Mouse (Mus musculus) induced T-regulatory cell, adult 2 months (primary cell): Measurements from ENCODE around the gene Nmb.
"Not testable (repeated sequence)": the region's sequence is repeated elsewhere in the genome, so short reads cannot be mapped to it uniquely, and the experiment has no call there.

Experiments used
- DNase-seq: peaks from one replicate; pipeline ENCODE4 v3.0.0-alpha.2; 2012; ENCODE audit warnings: low read depth

Gene Nmb

DNA sequence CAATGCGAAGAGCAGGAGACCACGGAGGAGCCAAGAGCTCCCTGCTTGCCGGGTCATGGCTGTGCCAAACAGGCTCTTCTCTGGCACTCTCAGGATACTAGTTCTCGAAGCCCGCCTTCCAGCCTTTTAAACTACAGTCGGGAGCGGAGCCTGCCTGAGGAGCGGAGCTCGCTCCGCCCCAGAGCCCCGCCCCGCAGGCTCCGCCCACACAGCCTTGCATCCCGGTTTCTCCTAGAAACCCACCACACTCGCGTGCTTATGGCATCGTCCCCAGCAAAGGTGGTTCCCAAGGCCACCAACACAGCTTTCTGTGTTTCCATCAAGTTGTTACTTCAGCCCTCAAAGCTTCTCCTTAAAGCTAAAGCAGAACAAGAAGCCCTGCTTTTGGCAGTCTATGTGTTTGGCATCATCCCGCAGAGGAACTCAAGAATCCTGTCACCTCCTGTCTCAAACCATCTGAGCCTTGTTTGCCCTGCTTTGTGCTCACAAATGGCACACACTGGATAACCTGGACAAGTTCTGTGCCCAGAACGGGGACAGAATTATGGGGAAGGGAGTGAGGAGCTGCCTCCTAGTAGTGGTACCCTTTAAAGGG lies at the start of gene Nmb:
TSS of gene Nmb (minus strand) at position 156 of the 595 bp plus-strand sequence.
- DNase-seq = peak; percentile 75

DNA sequence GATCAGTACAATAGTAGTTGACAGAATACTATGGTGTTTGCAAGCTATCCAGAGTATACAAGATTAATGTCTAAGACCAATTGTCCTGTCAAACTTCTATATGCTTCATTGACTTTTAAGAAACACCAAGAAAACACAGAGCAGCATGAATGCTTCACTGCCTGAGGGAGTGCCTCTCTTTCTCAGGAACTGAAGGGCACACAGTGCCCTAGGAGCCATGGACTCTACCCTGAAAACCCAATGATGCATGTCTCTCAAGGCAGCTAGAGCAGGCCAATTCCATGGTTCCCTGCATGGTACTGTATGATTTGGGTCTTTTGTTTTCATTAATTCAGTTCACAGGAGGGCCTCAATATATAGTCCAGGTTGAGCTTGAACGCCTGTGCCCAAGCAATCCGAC lies 49.4 kb upstream of the Nmb start:
- no peak for DNase-seq

DNA sequence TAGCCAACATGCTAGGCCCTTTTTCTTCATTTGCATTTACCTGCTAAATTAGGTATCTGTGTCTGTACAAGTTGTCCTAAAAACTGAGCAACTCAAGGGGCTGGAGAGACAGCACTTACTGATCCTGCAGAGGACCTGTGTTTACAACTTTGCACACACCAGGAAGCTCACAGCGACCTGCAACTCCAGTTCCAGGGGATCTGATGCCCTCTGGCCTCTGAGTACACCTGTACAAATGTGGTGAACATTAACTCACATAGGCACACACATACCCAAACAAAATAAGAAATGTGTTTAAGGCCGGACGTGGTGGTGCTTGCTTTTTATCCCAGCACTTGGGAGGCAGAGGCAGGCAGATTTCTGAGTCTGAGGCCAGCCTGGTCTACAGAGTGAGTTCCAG lies 47.3 kb upstream of the Nmb start:
- DNase-seq = no peak

DNA sequence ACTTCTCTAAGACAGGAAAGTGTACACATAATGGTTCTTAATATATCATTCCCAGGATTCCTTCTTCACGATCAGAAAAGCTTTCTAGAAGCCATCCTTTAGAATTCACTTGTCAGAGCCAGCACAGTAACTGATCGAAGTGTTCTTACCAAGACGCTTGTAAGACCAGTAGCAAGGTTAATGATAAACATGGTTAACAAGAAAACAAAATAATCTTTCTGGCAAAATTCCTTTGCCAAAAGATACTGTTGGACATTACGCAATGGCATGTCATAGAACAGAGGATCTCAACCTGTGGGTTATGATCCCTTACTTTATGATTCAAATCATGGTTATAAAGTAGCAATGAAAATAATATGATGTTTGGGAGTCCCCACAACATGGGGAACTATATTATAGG lies 46.6 kb upstream of the Nmb start:
- no peak for DNase-seq

DNA sequence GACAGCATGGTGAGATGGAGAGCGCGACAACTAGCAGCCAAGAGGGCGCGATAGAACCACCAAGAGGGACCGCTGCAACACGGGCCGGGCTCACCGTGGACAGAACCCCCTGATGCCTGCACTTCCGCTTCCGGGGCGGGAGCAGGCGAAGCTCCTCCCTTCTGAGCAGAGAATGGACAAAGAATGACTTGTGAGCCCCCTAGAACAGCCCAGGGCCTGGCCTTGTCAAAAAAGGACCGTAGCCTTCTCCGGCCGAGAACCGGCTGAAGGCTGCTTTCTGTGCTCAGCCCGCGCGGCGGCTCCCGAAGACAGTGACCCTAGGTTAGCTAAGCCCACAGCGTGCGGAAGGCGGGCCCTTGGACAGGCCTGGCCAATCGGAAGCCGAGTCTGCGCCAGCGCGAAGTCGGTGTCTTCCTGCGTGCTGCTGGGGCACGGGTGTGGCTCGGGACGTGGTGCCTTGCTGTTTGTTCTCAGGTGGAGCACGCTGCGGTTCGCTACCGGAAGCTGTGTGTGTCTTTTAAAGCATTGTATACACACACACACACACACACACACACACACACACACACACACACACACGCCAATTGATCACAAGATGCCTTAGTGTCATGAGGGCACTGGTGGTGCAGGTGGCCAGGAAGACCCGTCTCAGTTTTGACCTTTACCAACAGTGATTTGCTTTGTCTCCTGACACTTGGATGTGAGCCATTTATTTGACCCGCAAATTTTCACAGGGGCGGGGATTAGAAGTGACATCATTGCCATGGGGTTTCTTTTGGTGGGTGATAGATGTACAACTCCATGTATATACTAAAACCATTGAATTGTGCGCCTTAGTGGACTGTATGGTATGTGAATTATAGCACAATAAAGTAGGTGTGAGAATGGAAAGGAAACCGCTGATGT lies 42.8 kb upstream of the Nmb start, which contains the start of gene Sec11a:
TSS of gene Sec11a (minus strand) at position 336 of the 906 bp plus-strand sequence.
- peak; percentile 97 for DNase-seq

DNA sequence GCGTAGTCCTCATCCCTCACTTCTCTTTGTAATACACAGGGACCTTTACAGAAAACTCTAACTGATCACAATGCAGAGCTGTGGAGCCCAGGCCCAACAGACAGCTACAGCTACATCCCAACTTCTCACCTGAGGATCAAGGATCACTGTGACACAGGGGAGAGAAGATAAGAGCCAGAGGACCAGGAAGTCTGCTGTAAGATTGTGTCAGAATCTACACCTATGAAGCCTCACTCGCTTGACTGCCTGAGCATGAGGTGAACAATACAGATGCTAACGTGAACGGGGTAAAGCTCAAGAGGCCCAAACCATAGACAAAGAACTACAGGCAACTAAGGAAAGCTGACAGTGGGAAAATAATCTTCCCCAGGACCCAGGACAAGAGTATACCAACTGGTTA lies 34.9 kb upstream of the Nmb start:
- DNase-seq = no peak

DNA sequence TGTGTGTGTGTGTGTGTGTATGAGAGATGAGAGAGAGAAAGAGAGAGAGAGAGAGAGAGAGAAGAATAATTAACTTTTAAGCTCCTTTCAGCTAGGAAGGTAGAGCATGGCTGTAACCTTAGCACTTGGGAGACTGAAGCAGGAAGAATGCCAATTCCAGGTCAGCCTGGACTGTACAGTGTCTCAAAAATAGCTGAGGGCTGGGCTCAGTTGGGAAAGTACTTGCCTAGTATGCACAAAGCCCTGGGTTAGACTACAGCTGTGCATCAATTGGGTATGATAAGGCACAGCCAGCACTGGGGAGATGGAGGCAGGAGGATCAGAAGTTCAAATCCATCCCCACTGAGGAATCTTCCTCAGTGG lies 32.4 kb upstream of the Nmb start:
- not testable (repeated sequence) for DNase-seq

DNA sequence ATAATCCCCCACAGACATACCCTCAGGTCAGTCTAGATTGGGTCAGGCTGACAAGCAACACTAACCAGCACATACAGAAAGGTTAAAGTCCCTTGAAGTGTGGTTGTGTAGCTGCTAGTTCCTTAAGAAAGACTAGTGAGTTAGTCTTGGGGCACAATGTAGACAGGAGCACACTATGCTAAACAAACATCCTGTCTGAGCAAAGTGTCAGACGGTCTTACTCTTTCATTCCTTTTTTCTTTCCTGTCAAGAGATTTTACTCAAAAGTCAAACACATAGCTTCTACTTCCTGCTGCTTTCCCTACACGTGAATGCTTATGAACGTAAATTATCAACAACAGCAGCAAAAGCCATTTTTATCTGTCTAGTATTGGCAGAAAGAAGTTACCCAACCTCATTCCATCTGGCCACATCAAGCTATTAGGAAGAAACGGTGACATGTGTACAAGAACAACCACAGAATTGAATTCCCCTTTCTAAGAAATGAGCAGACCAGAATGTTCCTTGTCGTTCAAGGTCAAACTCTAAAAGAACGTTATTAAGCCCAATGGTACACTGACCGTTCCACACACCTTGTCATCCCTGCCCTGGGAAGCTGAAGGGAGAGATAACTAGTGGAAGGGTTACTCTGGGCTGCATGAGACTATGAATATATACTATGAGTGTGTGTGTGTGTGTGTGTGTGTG lies 31.9 kb upstream of the Nmb start:
- peak; percentile 50 for DNase-seq

DNA sequence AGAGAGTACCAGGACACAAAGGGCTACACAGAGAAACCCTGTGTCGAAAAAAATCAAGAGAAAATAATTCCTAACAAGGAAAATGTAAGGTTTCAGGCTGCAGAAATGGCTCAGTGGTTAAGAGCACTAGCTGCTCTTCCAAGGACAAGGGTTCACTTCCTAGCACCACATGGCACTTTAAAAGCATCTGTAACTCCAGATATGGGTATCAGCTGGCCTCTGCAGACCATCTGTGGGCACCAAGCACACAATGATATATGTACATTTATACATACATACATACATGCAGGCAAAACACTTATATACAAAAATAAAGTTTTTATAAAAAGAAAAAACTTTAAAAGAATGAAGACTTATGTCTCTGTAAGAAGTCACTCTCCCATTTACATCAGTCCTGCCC lies 31.0 kb upstream of the Nmb start:
- no peak for DNase-seq

DNA sequence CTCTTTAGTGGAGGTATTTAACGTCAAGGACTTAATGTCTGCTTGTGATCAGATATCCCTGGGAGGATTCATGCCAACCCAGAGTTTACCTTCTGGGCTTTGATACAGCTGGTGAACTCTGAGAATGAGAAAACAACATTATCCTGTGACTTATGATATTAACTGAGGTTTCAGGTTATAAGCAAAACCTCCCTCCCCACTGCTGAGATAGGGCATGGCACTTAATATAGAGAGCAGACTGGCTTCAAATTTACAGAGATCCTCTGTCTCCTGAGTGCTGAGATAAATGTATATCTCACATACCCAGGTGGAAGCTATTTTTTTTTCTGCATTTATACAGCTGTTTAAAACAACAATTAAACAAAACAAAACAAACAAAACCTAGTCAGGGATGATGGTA lies 27.9 kb upstream of the Nmb start:
- DNase-seq = no peak

DNA sequence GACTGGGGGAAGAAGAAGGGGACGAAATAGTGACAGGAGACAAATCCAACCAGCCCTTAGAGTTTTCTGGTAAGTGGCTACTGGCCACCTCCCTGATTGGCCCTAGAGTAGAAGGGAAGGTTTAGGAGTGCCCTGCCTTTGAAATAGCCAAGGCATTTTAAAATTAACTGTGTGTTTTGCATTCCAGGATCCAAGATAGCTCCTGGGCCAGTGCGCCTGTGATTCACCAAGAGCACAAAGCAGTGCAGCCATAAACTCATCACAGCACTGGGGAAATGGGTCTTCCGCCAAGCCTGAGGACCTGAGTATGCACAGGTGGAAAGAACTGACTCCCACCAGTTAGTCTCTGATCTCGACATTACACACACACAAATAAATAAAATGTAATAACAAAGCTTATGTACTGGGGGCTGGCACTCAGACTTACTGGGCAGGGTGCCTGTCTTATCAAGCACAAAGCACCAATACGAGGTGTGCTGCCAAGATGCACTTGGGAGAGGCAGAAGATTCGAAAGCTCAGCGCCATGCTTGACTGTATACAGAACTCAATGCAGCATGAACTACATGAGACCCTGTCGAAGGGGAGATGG lies 26.8 kb upstream of the Nmb start:
- DNase-seq = no peak

DNA sequence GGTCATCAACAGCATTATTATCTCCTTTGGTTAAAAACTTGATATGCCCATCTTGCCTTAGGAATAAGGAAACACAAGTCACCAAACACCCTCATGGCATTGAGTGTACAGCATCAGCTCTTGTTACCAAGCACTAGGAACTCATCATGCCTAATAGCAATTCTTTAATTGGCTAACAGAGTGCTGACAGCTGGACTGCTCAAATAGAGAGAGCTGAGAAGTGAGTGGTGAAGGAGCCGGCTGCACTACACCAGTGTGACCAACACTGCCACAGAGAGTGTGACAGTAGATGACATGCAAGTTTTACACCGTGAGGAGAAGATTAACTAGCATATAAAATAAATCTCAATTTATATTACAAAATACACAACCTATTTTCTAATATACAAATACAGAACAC lies 18.3 kb upstream of the Nmb start:
- DNase-seq = no peak

DNA sequence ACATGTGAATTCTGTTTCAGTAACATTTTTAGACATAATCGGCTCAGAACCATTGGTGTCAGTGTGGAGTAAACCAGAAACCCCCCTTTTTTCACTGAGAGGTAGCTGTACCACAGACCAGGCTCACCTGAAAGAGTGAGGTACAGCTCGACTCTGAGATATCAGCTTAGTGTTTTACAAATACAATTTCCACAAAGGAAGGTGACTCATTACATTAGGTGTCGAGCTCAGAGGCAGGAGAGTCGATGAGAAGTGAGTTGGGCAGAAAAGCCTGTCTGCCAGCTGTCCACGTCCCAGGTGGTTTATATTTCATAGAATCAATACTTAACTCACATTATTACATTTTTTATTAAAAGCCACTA lies 14.8 kb upstream of the Nmb start:
- no peak for DNase-seq

DNA sequence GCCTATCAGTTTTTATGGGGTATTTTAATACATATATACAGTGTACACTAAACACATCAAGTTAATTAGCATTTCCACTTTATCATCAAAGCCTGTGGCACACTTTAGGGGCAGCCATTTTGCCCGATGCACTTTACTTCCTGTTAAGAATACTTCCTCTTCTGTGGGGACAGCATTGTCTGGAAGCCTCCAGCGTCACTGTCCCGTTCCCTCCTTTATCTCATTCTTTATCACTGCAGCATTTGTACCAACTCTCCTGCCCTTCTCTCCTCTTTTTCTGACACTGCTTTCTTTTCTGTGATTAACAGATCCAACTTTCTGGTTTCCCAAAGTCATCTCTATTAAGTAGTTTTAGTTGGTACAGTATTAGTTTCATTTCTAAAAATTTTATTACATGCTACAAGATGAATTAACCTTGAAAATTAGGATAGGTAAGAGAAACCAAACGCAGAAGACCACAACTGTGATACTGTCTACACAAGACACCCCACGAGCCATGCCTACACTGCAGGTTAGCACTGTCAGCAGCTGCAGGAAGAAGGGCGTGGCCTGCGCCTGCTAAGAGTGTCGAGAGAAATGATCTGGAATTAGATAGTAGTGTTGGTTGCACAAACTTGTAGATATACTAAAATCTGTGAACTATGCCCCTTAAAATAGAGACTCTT lies 14.2 kb upstream of the Nmb start:
- peak; percentile 69 for DNase-seq

DNA sequence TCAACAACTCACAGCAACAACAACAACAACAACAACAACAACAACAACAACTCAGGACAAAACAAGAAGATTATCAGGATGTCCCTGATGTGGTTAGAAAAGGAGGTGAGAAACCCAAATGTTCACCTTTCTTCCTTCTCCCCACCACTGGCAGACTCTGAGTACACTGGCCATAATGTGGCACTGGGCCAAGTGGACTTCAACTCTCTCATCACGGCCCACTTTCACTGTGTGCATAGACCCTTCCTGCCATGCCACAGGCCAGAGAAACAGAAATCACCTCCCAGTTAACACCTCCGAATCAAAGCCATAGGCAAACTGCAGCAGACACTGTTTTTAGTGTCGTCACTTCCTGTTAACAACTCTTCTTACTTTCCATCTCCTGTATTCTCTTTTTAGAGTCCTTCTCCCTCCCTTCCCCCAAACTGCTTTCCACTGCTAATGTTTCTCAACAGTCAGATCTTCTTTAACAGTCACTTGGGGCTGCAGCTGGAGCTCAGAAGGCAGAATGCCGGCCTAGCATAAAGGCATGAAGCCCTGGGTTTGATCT lies 13.1 kb upstream of the Nmb start:
- peak; percentile 73 for DNase-seq

DNA sequence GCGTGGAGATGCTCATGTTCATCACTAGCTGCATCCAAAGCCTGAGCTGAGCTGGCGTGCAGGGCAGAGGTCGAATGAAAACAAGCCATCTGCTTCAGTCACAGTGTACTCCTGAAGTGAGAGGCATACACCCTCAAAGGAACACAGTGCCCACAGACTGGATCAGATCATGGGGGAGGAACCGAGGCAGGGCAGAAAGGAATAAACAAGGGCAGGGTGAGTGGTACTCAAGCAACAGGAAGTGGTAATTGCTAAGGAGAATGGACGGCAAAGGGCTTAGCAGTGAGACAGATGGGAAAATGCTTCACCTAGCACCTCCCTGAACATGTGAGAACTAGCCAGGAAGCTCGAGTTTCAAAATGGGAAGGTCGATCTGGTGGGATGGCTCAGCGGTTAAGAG lies 7.6 kb upstream of the Nmb start:
- DNase-seq = peak; percentile 45

DNA sequence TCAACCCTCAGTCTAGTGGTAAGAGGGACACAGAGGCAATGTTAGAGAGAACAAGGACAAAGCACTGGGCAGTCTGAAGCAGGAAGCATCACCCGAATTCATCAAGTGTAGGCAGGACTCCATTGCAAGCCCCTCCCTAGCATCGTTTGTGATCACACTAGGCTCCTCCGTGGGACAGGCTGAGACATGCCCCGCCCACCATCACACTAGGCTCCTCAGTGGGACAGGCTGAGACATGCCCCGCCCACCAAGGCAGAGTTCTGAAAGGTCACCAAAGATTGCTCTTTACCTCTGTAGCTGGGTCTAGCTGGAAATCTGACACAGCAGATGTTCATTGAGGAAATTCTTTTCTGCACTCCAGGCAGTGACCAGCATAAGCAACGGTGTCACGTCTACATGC lies 6.2 kb upstream of the Nmb start:
- peak; percentile 67 for DNase-seq

DNA sequence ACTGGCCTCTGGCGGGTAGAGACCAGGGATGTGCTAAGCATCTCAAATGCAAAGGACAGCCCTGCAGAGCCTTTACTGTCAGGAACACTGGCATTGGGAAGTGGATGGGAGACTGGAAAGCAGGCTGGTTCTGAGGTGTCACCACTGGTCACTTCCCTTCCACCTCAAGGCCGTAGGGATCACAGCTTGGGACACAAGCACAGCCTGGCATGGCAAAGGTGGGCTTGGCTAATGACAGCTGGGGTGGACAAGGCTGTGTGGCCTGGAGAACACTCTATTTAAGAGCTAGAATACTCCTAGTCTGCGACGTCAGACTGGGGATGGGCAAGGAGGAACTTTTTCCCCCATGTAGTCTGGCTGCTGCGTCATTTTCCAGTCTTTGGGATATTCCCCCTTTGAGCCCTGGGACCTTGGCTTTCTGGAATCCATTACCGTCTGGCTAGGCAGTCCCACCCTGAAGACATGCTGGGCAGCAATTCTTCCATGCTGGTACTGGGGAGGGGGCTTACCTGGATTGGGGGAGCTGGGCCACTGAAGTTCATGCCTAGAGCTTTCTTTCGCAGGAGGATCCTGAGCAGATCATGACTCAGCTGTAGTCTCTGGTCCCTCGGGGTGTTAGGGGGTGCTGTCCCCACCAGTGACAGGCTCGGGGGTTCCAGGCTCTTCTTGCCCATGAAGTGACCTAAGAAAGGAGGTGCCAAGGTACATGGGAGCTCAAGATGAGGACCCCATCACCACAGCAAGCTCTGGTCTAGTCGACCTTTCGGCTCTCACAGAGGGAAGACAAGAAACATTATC lies 1.1 kb downstream of the Nmb start:
- no peak for DNase-seq

DNA sequence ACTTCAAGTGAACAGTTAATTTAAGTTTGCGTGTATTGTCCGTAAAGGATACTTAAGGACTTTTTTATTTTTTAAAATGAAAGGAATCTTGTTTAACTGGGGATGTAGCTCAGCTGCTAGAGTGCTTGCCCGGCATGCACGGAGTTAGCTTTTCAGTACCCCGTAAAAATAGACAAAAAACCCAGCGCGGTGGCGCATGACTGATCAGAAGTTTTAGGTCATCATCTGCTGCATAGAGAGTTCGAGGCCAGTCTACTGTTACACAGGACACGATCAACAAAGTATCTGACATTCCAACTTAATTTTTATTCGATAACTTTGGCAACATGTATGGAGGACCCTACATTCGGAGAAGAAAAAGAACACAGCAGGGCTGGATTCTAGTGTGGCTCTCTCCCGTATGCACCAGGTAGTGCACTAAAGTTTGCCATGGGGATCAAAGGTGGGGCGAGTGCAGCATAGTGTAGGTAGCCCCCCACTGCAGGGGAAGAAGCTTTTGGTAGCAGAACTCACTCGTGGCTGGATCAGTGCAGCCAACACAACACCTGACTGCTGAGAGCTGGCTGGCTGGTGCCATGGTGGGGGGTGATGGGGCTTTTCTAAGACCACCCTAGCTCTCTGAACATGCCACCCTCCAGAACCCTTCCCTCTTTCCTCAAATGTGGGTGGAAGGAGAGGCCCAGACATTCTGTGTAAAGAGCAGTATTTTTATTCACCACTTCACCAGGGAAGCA lies 3.2 kb downstream of the Nmb start:
- DNase-seq = no peak

DNA sequence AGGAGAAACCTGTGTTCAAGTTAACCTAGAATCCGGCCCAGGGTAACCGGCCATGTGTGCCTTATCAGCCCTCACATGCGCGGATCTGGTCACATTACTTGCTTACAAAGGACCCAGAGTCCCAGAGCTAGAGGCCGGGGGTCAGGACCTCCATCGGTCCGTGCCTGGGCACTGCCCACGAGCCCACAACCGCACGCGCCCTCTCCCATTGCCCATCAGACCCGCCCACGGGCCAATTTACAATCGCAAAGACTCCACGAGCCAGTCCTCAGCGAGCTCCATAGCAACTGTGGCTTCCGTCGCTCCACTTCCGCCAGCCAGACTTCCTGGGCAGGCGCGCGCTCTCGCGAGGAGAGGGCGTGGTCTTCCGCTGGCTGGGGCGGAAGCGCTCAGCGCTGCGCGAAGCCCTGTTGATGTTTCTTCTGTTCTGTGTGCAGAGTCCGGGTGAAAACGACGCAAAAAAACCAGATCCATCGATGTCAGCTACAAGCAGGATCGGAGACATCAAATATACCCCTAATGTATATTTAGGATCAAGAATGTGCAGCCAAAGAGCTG lies 3.9 kb downstream of the Nmb start, which contains the start of gene Wdr73:
TSS of gene Wdr73 (minus strand) at position 326 of the 558 bp plus-strand sequence.
- DNase-seq = peak; percentile 96
